15 mouse cellular contexts compared by ENCODE assay signal in the genomic region with DNA sequence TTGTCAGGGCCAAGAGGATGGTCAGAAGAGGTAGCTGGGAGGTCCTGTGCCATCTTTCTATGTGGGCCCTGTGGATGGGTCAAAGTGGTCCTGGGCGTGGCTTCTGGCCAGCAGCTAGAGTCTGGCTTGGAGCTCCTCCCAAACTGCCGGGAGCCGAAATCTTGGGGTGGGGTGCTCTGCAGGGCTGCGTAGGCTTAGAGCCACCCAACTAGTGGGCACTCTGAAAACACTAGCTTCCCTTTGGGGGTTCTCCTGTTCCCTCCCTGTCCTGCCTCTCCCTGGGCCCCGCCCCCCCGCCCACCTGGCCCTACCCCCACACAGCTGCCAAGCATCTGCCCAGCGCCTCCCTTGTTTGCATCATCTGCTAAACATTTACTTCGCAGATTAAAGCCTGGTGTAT. TPM values are rescaled to one million over a fixed set of nuclear protein-coding genes. Genes with fewer than 3 reads are reported as not detected.
DNase-seq lines count a peak whose midpoint lies in the region; ATAC-seq and TF ChIP-seq lines count a peak whose summit lies in the region.
"Had no signal": no experiment of that assay in that cellular context is flagged by ENCODE, and none has a peak within 500 bp of the region (broad histone marks: within the 10 kb centered on the region; RNA-seq: fewer than 3 reads in every experiment).

No protein-coding gene starts in this region.

- H3K4me2 ChIP-seq in heart, postnatal 0 days (ENCODE audit: low read depth, low read length): no peak overlapping the region
- H3K4me2 ChIP-seq in embryonic facial prominence, embryonic 14.5 days (ENCODE audit: low read depth, low read length): no peak overlapping the region
- H3K4me2 ChIP-seq in liver, embryonic 16.5 days (ENCODE audit: low read depth, low read length): peak overlapping the region; percentile 12; the same call in 1 of the 2 replicates
- H3K4me2 ChIP-seq in midbrain, embryonic 16.5 days (ENCODE audit: low read length): no peak overlapping the region
- H3K4me2 ChIP-seq: neural tube, embryonic 12.5 days had no signal

- H3K36me3 ChIP-seq in heart, postnatal 0 days (replicated peaks; ENCODE audit: control insufficient read depth, insufficient read depth, low read length): no peaks in the 10 kb centered on the region
- no peaks in the 10 kb centered on the region for H3K36me3 ChIP-seq in embryonic facial prominence, embryonic 14.5 days (ENCODE audit: control insufficient read depth, insufficient read depth, low read length)
- H3K36me3 ChIP-seq in liver, embryonic 16.5 days (ENCODE audit: control insufficient read depth, insufficient read depth): no peaks in the 10 kb centered on the region
- peaks cover 5% of the 10 kb centered on the region for H3K36me3 ChIP-seq in thymus, adult 2 months (ENCODE audit: control insufficient read depth, insufficient read depth, low read length)
- no peaks in the 10 kb centered on the region for H3K36me3 ChIP-seq in midbrain, embryonic 16.5 days (ENCODE audit: control insufficient read depth, insufficient read depth, low read length)
- H3K36me3 ChIP-seq: neural tube, embryonic 12.5 days had no signal

- H3K4me1 ChIP-seq in heart, postnatal 0 days (ENCODE audit: control insufficient read depth, insufficient read depth): peaks cover 4% of the 10 kb centered on the region; the same call in 1 of the 2 replicates
- peaks cover 8% of the 10 kb centered on the region for H3K4me1 ChIP-seq in embryonic facial prominence, embryonic 14.5 days (ENCODE audit: control insufficient read depth, insufficient read depth, low read length)
- H3K4me1 ChIP-seq in liver, embryonic 16.5 days (ENCODE audit: control insufficient read depth, low read depth, low read length): peaks cover 6% of the 10 kb centered on the region
- peaks cover 54% of the 10 kb centered on the region for H3K4me1 ChIP-seq in thymus, adult 2 months (replicated peaks; ENCODE audit: control insufficient read depth, insufficient read depth, low read length)
- no peaks in the 10 kb centered on the region for H3K4me1 ChIP-seq in midbrain, embryonic 16.5 days (ENCODE audit: control insufficient read depth, insufficient read depth, low read length)
- H3K4me1 ChIP-seq: neural tube, embryonic 12.5 days had no signal

- TF ChIP-seq EP300 in heart, postnatal 0 days (IDR thresholded peaks at IDR 0.05; ENCODE audit: low read depth): no peak

- H3K27me3 ChIP-seq in heart, postnatal 0 days (ENCODE audit: control insufficient read depth, insufficient read depth, low read length): no peaks in the 10 kb centered on the region
- no peaks in the 10 kb centered on the region for H3K27me3 ChIP-seq in embryonic facial prominence, embryonic 14.5 days (replicated peaks; ENCODE audit: control insufficient read depth, insufficient read depth, low read length)
- H3K27me3 ChIP-seq in liver, embryonic 16.5 days (ENCODE audit: control insufficient read depth, insufficient read depth, low read depth, low read length): no peaks in the 10 kb centered on the region
- no peaks in the 10 kb centered on the region for H3K27me3 ChIP-seq in thymus, adult 2 months (ENCODE audit: control insufficient read depth, insufficient read depth, low read length)
- no peaks in the 10 kb centered on the region for H3K27me3 ChIP-seq in midbrain, embryonic 16.5 days (ENCODE audit: control insufficient read depth, insufficient read depth, low read depth, low read length)
- H3K27me3 ChIP-seq: neural tube, embryonic 12.5 days had no signal

- H3K4me3 ChIP-seq in heart, postnatal 0 days (ENCODE audit: low read depth, low read length): no peak overlapping the region
- H3K4me3 ChIP-seq in embryonic facial prominence, embryonic 14.5 days (ENCODE audit: low read depth, low read length): no peak overlapping the region
- H3K4me3 ChIP-seq in liver, embryonic 16.5 days (ENCODE audit: low read depth, low read length): no peak overlapping the region
- 0 out of 2 replicates have a peak overlapping the region, but pooled peaks have one; percentile 8 for H3K4me3 ChIP-seq in thymus, adult 2 months (ENCODE audit: control insufficient read depth, insufficient read depth, low read length)
- no peak overlapping the region for H3K4me3 ChIP-seq in midbrain, embryonic 16.5 days (ENCODE audit: low read depth, low read length)
- H3K4me3 ChIP-seq: gastrocnemius, adult 2 months; neural tube, embryonic 12.5 days had no signal

- ATAC-seq in heart, postnatal 0 days (ENCODE audit: insufficient read depth, low read depth): 0 out of 2 replicates have a peak, but pooled peaks have one; percentile 13
- ATAC-seq in embryonic facial prominence, embryonic 14.5 days (ENCODE audit: low read depth): 0 out of 2 replicates have a peak, but pooled peaks have one; percentile 42
- peak; percentile 35 for ATAC-seq in liver, embryonic 16.5 days (ENCODE audit: low read depth)
- ATAC-seq in midbrain, embryonic 16.5 days: no peak

- no peak for DNase-seq in heart, postnatal 0 days (ENCODE audit: low spot score)
- DNase-seq in heart, adult 18-20 months: no peak
- no peak for DNase-seq in embryonic facial prominence, embryonic 14.5 days (ENCODE audit: low spot score)
- no peak for DNase-seq in thymus, adult 2 months
- no peak for DNase-seq in spleen, postnatal 36 days (ENCODE audit: low spot score in 2 of 2)
- no peak for DNase-seq in embryo, embryonic 11 days
- DNase-seq: B cell, adult 2 months; cerebellum, adult 9-11 months; gastrocnemius, adult 2 months; heart, postnatal 4 days; lung, postnatal 14 days had no signal

- 66% methylated on average over 8 of the region's 8 CpGs for WGBS in heart, postnatal 0 days
- WGBS in embryonic facial prominence, embryonic 14.5 days: 43% methylated on average over 6 of the region's 8 CpGs
- 21% methylated on average over 8 of the region's 8 CpGs for WGBS in liver, embryonic 16.5 days (ENCODE audit: insufficient replicate concordance)
- 11% methylated on average over 8 of the region's 8 CpGs for WGBS in thymus, adult 2 months
- 67% methylated on average over 8 of the region's 8 CpGs for WGBS in midbrain, embryonic 16.5 days

- peak overlapping the region; percentile 3; the same call in 1 of the 2 replicates for H3K27ac ChIP-seq in heart, postnatal 0 days (ENCODE audit: low read depth)
- H3K27ac ChIP-seq in embryonic facial prominence, embryonic 14.5 days (replicated peaks; ENCODE audit: low read depth, low read length): peak overlapping the region; percentile 52
- H3K27ac ChIP-seq in liver, embryonic 16.5 days (ENCODE audit: low read length): peak overlapping the region; percentile 52; the same call in 1 of the 2 replicates
- H3K27ac ChIP-seq in thymus, adult 2 months (ENCODE audit: control insufficient read depth, insufficient read depth, low read length): peak overlapping the region; percentile 98
- no peak overlapping the region for H3K27ac ChIP-seq in midbrain, embryonic 16.5 days (ENCODE audit: low read length)
- H3K27ac ChIP-seq: gastrocnemius, adult 2 months; neural tube, embryonic 12.5 days had no signal

- TF ChIP-seq CTCF in heart, postnatal 0 days (IDR thresholded peaks at IDR 0.05; ENCODE audit: low read depth): no peak
- TF ChIP-seq CTCF in thymus, adult 2 months (IDR thresholded peaks at IDR 0.05; ENCODE audit: borderline replicate concordance, control insufficient read depth, extremely low read depth, insufficient read depth, low read length, poor library complexity): no peak

- H3K9ac ChIP-seq in heart, postnatal 0 days (replicated peaks; ENCODE audit: low read depth, low read length): no peak overlapping the region
- H3K9ac ChIP-seq in embryonic facial prominence, embryonic 14.5 days (ENCODE audit: low read depth, low read length): no peak overlapping the region
- no peak overlapping the region for H3K9ac ChIP-seq in liver, embryonic 16.5 days (ENCODE audit: low read depth, low read length)
- no peak overlapping the region for H3K9ac ChIP-seq in midbrain, embryonic 16.5 days (ENCODE audit: low read depth, low read length)
- H3K9ac ChIP-seq: neural tube, embryonic 12.5 days had no signal

- no peak for TF ChIP-seq POLR2A in thymus, adult 2 months (IDR thresholded peaks at IDR 0.05; ENCODE audit: control insufficient read depth, extremely low read depth, insufficient read depth, low read length, poor library complexity)

- H3K9me3 ChIP-seq in heart, postnatal 0 days (replicated peaks; ENCODE audit: control insufficient read depth, low read length): no peaks in the 10 kb centered on the region
- H3K9me3 ChIP-seq in embryonic facial prominence, embryonic 14.5 days (ENCODE audit: control insufficient read depth, low read length): no peaks in the 10 kb centered on the region
- H3K9me3 ChIP-seq in liver, embryonic 16.5 days (replicated peaks; ENCODE audit: control insufficient read depth, low read length): no peaks in the 10 kb centered on the region
- H3K9me3 ChIP-seq in midbrain, embryonic 16.5 days (replicated peaks; ENCODE audit: control insufficient read depth, low read length, poor library complexity, severe bottlenecking): no peaks in the 10 kb centered on the region
- H3K9me3 ChIP-seq: neural tube, embryonic 12.5 days had no signal

RNA-seq across cellular contexts. Expression of gene C1qtnf9, which starts 46.6 kb away (rescaled TPM):
- 2.2 and 2.8 TPM in 2 replicates for total RNA-seq in heart, postnatal 0 days (2014; rRNA removed; ENCODE audit: low replicate concordance)
- 4.6 and 5.4 TPM in 2 replicates for polyA plus RNA-seq in heart, postnatal 0 days (2015; fragmentation: Nextera tagmentation; extraction: Ambion mirVana)
- total RNA-seq in heart, adult 18-20 months (2021): 10 to 100 TPM; 42.7 to 47.8 TPM
- polyA plus RNA-seq in embryonic facial prominence, embryonic 14.5 days (2014; fragmentation: Nextera tagmentation; extraction: Ambion mirVana): 0.97 and 1.3 TPM in 2 replicates
- polyA plus RNA-seq in liver, embryonic 16.5 days (2015; fragmentation: Nextera tagmentation; extraction: Ambion mirVana): 0.14 and 0.42 TPM in 2 replicates
- polyA plus RNA-seq in thymus, adult 2 months (2012; rRNA removed): 2.7 and 4.1 TPM in 2 replicates
- polyA plus RNA-seq in midbrain, embryonic 16.5 days (2015; fragmentation: Nextera tagmentation; extraction: Ambion mirVana): not detected in 2 replicates
- total RNA-seq: monocyte, adult 5-6 weeks had no signal
